Mouse (Mus musculus) C2C12 (cell line): ENCODE measurements at regions not wholly inside any gene's neighbourhood (a gene's known extent, or its start where the extent isn't known, plus 50 kb on each side); places are given as distances from the start of the nearest gene placed in this dataset.

ENCODE experiments used
- CTCF ChIP-seq: IDR thresholded peaks from one replicate; pipeline ENCODE4 v1.5.1; 2011; ENCODE audit not compliant: control insufficient read depth, insufficient read depth, insufficient read length
- MAX ChIP-seq: IDR thresholded peaks from one replicate; pipeline ENCODE4 v1.6.1; 2011; ENCODE audit warnings: mild to moderate bottlenecking, control low read depth
- MYOG ChIP-seq: IDR thresholded peaks from one replicate; pipeline ENCODE4 v1.6.1; 2011; ENCODE audit not compliant: control insufficient read depth, insufficient read length; ENCODE audit errors: extremely low read depth
- USF1 ChIP-seq: IDR thresholded peaks from one replicate; pipeline ENCODE4 v1.6.1; 2011; ENCODE audit warnings: low read depth, mild to moderate bottlenecking, control low read depth, moderate library complexity

DNA sequence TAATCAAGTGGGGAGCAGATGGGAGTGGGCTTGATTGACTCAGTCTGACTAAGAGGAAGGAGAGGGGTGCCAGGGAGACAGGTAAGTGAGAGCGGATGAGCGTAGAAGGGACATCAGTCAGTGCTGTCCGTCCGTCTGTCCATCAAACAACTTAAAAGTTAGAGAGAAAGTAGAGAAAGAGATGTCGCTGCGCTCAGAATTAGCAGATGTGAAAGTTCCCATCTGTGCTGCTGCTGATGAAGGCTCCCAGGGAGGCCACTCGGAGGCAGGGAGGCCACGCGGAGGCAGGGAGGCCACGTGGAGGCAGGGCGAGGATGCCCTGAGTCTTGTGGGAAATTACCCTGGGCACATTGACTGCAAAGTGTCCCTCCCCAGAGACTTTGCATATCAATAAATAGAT, 118.4 kb upstream of the Tbca start:
- TF ChIP-seq CTCF (no peak), MAX (no peak), MYOG (no peak), USF1 (no peak)
